In genomic region chr5:34266065-34266464, GRCm38 (mm10) we compare ENCODE assay signal across 28 mouse cellular contexts. TPM values are rescaled to one million over a fixed set of nuclear protein-coding genes. Genes with fewer than 3 reads are reported as not detected.
DNase-seq lines count a peak whose midpoint lies in the region; ATAC-seq and TF ChIP-seq lines count a peak whose summit lies in the region.
"Had no signal": no experiment of that assay in that cellular context is flagged by ENCODE, and none has a peak within 500 bp of the region (broad histone marks: within the 10 kb centered on the region; RNA-seq: fewer than 3 reads in every experiment).

No protein-coding gene starts in this region.

- H3K36me3 ChIP-seq in CH12.LX (replicated peaks in 1 of 2; ENCODE audit: control insufficient read depth in 1 of 2, insufficient read depth in 1 of 2, low read length in 1 of 2) = no peaks in the 10 kb centered on the region
- H3K36me3 ChIP-seq: G1E; heart, embryonic 10.5 days; heart, embryonic 13.5 days; hindbrain, embryonic 10.5 days; hindbrain, embryonic 13.5 days; intestine, embryonic 15.5 days had no signal

- no peaks in the 10 kb centered on the region for H3K27me3 ChIP-seq in CH12.LX (replicated peaks)
- H3K27me3 ChIP-seq: hindbrain, embryonic 13.5 days; intestine, embryonic 15.5 days; Patski had no signal

- TF ChIP-seq RAD21 in CH12.LX (IDR thresholded peaks at IDR 0.05; ENCODE audit: low read depth, low read length) = no peak

- no peak overlapping the region for H3K4me3 ChIP-seq in CH12.LX (replicated peaks in 1 of 3; ENCODE audit: low read depth in 2 of 3, low read length in 2 of 3, poor library complexity in 1 of 3)
- H3K4me3 ChIP-seq: gastrocnemius, adult 2 months; heart, adult 2 months; heart, embryonic 10.5 days; heart, embryonic 13.5 days; hindbrain, embryonic 10.5 days; hindbrain, embryonic 13.5 days; intestine, embryonic 15.5 days had no signal

- peak; percentile 54; the same call in 1 of the 2 replicates for ATAC-seq in megakaryocyte, adult 5-6 weeks (ENCODE audit: poor library complexity, severe bottlenecking)
- ATAC-seq in erythroblast, adult 5-6 weeks (replicated peaks; ENCODE audit: low FRiP score, poor library complexity, severe bottlenecking) = no peak
- ATAC-seq: forebrain, embryonic 14.5 days; forebrain, postnatal 0 days; hindbrain, embryonic 16.5 days; intestine, embryonic 15.5 days; Patski had no signal

- intact Hi-C loops in heart, postnatal 25 days (cut with DNase I) = no loop called here

- in situ Hi-C loops in CH12.LX (cut with MboI; ENCODE audit: low pct_ligation_motif_present, low pct_unique_long_range_greater_than_20kb, low sequenced_read_pairs) = no loop called here

- dilution Hi-C loops in CH12.LX (cut with MboI; ENCODE audit: extremely low pct_ligation_motif_present, extremely low pct_unique_long_range_greater_than_20kb, low sequenced_read_pairs) = no loop called here

- DNase-seq in 416B (ENCODE audit: low read depth) (peak; percentile 46), CH12.LX (ENCODE audit: extremely low read depth) (no peak)
- DNase-seq in natural killer cell, adult 2 months (ENCODE audit: low spot score in 2 of 2) = peak; percentile 28 to 62
- no peak for DNase-seq in heart, postnatal 25 days (ENCODE audit: low spot score)
- DNase-seq: adrenal gland, postnatal 14 days; cerebellum, adult 11 months; cerebellum, adult 8-10 months; cerebellum, postnatal 10 days; forebrain, postnatal 0 days; gastrocnemius, adult 2 months; gastrocnemius, postnatal 14 days; heart, adult 2 months; heart, postnatal 14 days; kidney, adult 11 months had no signal

- no peak overlapping the region for H3K27ac ChIP-seq in CH12.LX (ENCODE audit: insufficient read depth, low read depth)
- H3K27ac ChIP-seq: gastrocnemius, adult 2 months; heart, adult 2 months; heart, embryonic 10.5 days; heart, embryonic 13.5 days; hindbrain, embryonic 10.5 days; hindbrain, embryonic 13.5 days; intestine, embryonic 15.5 days had no signal

- no peak for TF ChIP-seq POLR2A in CH12.LX (IDR thresholded peaks at IDR 0.05; ENCODE audit: low read depth, low read length)

- H3K4me2 ChIP-seq in CH12.LX (ENCODE audit: insufficient read depth, low read depth, poor library complexity, severe bottlenecking) = no peak overlapping the region
- H3K4me2 ChIP-seq: heart, embryonic 13.5 days; hindbrain, embryonic 13.5 days; intestine, embryonic 15.5 days had no signal

- no peak for TF ChIP-seq CTCF in CH12.LX (conservative IDR thresholded peaks at IDR 0.05 in 1 of 2, IDR thresholded peaks at IDR 0.05 in 1 of 2; ENCODE audit: low read depth in 2 of 2, low read length in 2 of 2)

- no peaks in the 10 kb centered on the region for H3K9me3 ChIP-seq in CH12.LX (replicated peaks; ENCODE audit: low read length)
- H3K9me3 ChIP-seq: G1E; heart, embryonic 10.5 days; heart, embryonic 13.5 days; hindbrain, embryonic 10.5 days; hindbrain, embryonic 13.5 days; intestine, embryonic 15.5 days had no signal

- no peak for TF ChIP-seq EP300 in CH12.LX (IDR thresholded peaks at IDR 0.05; ENCODE audit: low read length)

- no peak overlapping the region for H3K9ac ChIP-seq in CH12.LX (ENCODE audit: insufficient read depth, low read depth)
- H3K9ac ChIP-seq: forebrain, postnatal 0 days; heart, embryonic 13.5 days; hindbrain, embryonic 13.5 days; intestine, embryonic 15.5 days had no signal

- peaks cover 2 to 6% of the 10 kb centered on the region in 2 experiments; a peak in 3 of 4 replicates for H3K4me1 ChIP-seq in CH12.LX (ENCODE audit: control insufficient read depth in 1 of 2, insufficient read depth in 2 of 2)
- H3K4me1 ChIP-seq: hindbrain, embryonic 10.5 days; intestine, embryonic 15.5 days had no signal

- no peaks in the 10 kb centered on the region for H3K79me2 ChIP-seq in CH12.LX (replicated peaks; ENCODE audit: control insufficient read depth, extremely low read depth, insufficient read depth, poor library complexity, severe bottlenecking)

TF ChIP-seq in CH12.LX, 34 proteins besides CTCF, POLR2A, EP300 and RAD21:
- 0 out of 2 replicates have a peak, but pooled peaks have one; percentile 13 for TF ChIP-seq ELF1 (IDR thresholded peaks at IDR 0.05; ENCODE audit: low read depth, low read length)
- TF ChIP-seq KAT2A (IDR thresholded peaks at IDR 0.05; ENCODE audit: insufficient replicate concordance, low read length) = no peak

RNA-seq across cellular contexts. Expression of gene Zfyve28, which starts 22.2 kb away (rescaled TPM):
- 1.2 and 1.7 TPM in 2 replicates for total RNA-seq in CH12.LX (2012; rRNA removed)
- total RNA-seq in CH12.LX (2014; rRNA removed) = 2.0 TPM in 2 replicates
- polyA plus RNA-seq in CH12.LX (2012; ENCODE audit: insufficient read length, low read depth) = 2.8 and 2.9 TPM in 2 replicates
- total RNA-seq in megakaryocyte, adult 5-6 weeks (2015) = 2.3 and 3.8 TPM in 2 replicates
- total RNA-seq in megakaryocyte, adult 5-6 weeks (2017) = 4.8 and 5.5 TPM in 2 replicates
- total RNA-seq in erythroblast, adult 5-6 weeks (2015; ENCODE audit: low replicate concordance) = not detected in 2 replicates
- total RNA-seq in erythroblast, adult 5-6 weeks (2017; ENCODE audit: low replicate concordance) = 0.42 and 0.68 TPM in 2 replicates
- under 1 TPM; 0.36 to 0.60 TPM for total RNA-seq in heart, postnatal 25 days (2021)
- polyA plus RNA-seq: G1E had no signal

RNA-seq across cellular contexts. Expression of gene Cfap99, which starts 22.3 kb away (rescaled TPM):
- total RNA-seq in CH12.LX (2012; rRNA removed) = not detected in 2 replicates
- not detected in 2 replicates for total RNA-seq in CH12.LX (2014; rRNA removed)
- polyA plus RNA-seq in CH12.LX (2012; ENCODE audit: insufficient read length, low read depth) = not detected in 2 replicates
- 0.56 and 0.57 TPM in 2 replicates for total RNA-seq in megakaryocyte, adult 5-6 weeks (2015)
- total RNA-seq in megakaryocyte, adult 5-6 weeks (2017) = 1.2 and 1.9 TPM in 2 replicates
- total RNA-seq in erythroblast, adult 5-6 weeks (2015; ENCODE audit: low replicate concordance) = not detected in 2 replicates
- not detected in 2 replicates for total RNA-seq in erythroblast, adult 5-6 weeks (2017; ENCODE audit: low replicate concordance)
- total RNA-seq in heart, postnatal 25 days (2021) = not detected
- total RNA-seq: adrenal gland, adult 18-20 months; adrenal gland, postnatal 14 days; G1E; gastrocnemius, adult 2 months; heart, adult 2 months; heart, postnatal 14 days had no signal
- polyA plus RNA-seq: embryonic facial prominence, embryonic 11.5 days; forebrain, embryonic 11.5 days; G1E; heart, adult 2 months; heart, embryonic 10.5 days; heart, embryonic 13.5 days; hindbrain, embryonic 10.5 days; intestine, embryonic 15.5 days; Patski had no signal

Comparison
In these comparisons a context has a peak if more than half of its experiments do, and no peak if none do; other contexts are left out.
1. DNase-seq: peak in 416B (single experiment) and natural killer cell, adult 2 months (2 of 2); none in CH12.LX (single experiment) and heart, postnatal 25 days (single experiment).